Mouse (Mus musculus) forebrain, embryonic 14.5 days (tissue): ENCODE results near the gene Zfp330. TPM values are rescaled to one million over a fixed set of nuclear protein-coding genes. Genes with fewer than 3 reads are reported as not detected.

Experiments
- ATAC-seq: fragments of 200-750 bp; cut with Nextera tagmentation; 2 replicates; pipeline ENCODE4 v1.8.0; 2017; ENCODE audit warnings: mild to moderate bottlenecking, moderate library complexity
- DNase-seq: peaks from one replicate; pipeline ENCODE4 v3.0.0-alpha.2; 2015; ENCODE audit warnings: low spot score
- H3K27ac ChIP-seq: fragments of 300-500 bp; sonication (generic); 2 replicates; pipeline ENCODE4 v1.5.1; 2014; ENCODE audit warnings: low read depth, mild to moderate bottlenecking, control low read depth, low read length, moderate library complexity
- H3K27me3 ChIP-seq: fragments of 300-500 bp; sonication (generic); replicated peaks from 2 replicates; pipeline ENCODE4 v1.6.1; 2014; ENCODE audit warnings: low read length, control low read depth, mixed read lengths; ENCODE audit not compliant: control insufficient read depth, insufficient read depth
- H3K36me3 ChIP-seq: fragments of 300-500 bp; sonication (generic); 2 replicates; pipeline ENCODE4 v1.6.1; 2014; ENCODE audit warnings: low read length, control low read depth; ENCODE audit not compliant: control insufficient read depth, insufficient read depth
- H3K4me1 ChIP-seq: fragments of 300-500 bp; sonication (generic); 2 replicates; pipeline ENCODE4 v1.6.1; 2014; ENCODE audit warnings: antibody characterized with exemption, low read length, control low read depth; ENCODE audit not compliant: control insufficient read depth, insufficient read depth
- H3K4me2 ChIP-seq: fragments of 300-500 bp; sonication (generic); 2 replicates; pipeline ENCODE4 v1.6.1; 2014; ENCODE audit warnings: mild to moderate bottlenecking, control low read depth, low read length
- H3K4me3 ChIP-seq: fragments of 300-500 bp; sonication (generic); 2 replicates; pipeline ENCODE4 v1.5.1; 2014; ENCODE audit warnings: low read depth, low read length, control low read depth
- H3K9ac ChIP-seq: fragments of 300-500 bp; sonication (generic); 2 replicates; pipeline ENCODE4 v1.6.1; 2014; ENCODE audit warnings: mild to moderate bottlenecking, low read length, control low read depth, moderate library complexity
- H3K9me3 ChIP-seq: fragments of 300-500 bp; sonication (generic); replicated peaks from 2 replicates; pipeline ENCODE4 v1.6.1; 2016; ENCODE audit warnings: low read length, control low read depth, mixed read lengths; ENCODE audit not compliant: control insufficient read depth
- WGBS: fragments of 180-500 bp; shearing (Covaris S2); extraction: QIAGEN DNeasy Blood & Tissue Kit; methylation state at CpG from one replicate; pipeline ENCODE4 v1.1.7; 2014; 5-methylcytosine and 5-hydroxymethylcytosine counted together
- polyA plus RNA-seq: library from polyadenylated mRNA; unstranded; fragments of >200 nt; fragmentation: Nextera tagmentation; extraction: Ambion mirVana; gene quantifications from 2 replicates; pipeline ENCODE4 v1.2.1, GENCODE M21; 2014

The Zfp330 gene
- 81.6 and 84.2 TPM in 2 replicates for polyA plus RNA-seq

GRCm38 (mm10) chr8:82774093-82774422, at the start of gene Zfp330:
Zfp330 (minus strand) TSS chr8:82774160.
- Histone ChIP-seq H3K27me3 (no peaks in the 10 kb centered on the region), H3K9ac (peak within 1 kb of the TSS; percentile 85), H3K4me3 (peak within 1 kb of the TSS; percentile 80), H3K4me2 (peak within 1 kb of the TSS; percentile 89), H3K9me3 (no peaks in the 10 kb centered on the region), H3K4me1 (peaks cover 8% of the 10 kb centered on the region; the same call in 1 of the 2 replicates), H3K36me3 (peaks cover 27% of the 10 kb centered on the region), H3K27ac (peak within 1 kb of the TSS; percentile 70)
- peak; percentile 100 for ATAC-seq
- DNase-seq: peak; percentile 97
- WGBS: under 1% methylated on average over 16 of the region's 16 CpGs

- H3K4me3 ChIP-seq: no peak overlapping the region
- no peak for DNase-seq
- no peak overlapping the region for H3K9ac ChIP-seq
- H3K27me3 ChIP-seq: no peaks in the 10 kb centered on the region
- H3K27ac ChIP-seq: no peak overlapping the region
- H3K4me1 ChIP-seq: peaks cover 7% of the 10 kb centered on the region; the same call in 1 of the 2 replicates
- H3K36me3 ChIP-seq: no peaks in the 10 kb centered on the region
- 93% methylated on average over 3 of the region's 3 CpGs for WGBS
- no peak overlapping the region for H3K4me2 ChIP-seq
- no peak for ATAC-seq
- no peaks in the 10 kb centered on the region for H3K9me3 ChIP-seq
These were observed 4.0 kb upstream of the Zfp330 start for GRCm38 (mm10) chr8:82777945-82778344.

GRCm38 (mm10) chr8:82777406-82777805, 3.4 kb upstream of the Zfp330 start:
- Histone ChIP-seq H3K4me1 (peaks cover 8% of the 10 kb centered on the region; the same call in 1 of the 2 replicates), H3K9me3 (no peaks in the 10 kb centered on the region), H3K27me3 (no peaks in the 10 kb centered on the region), H3K4me2 (no peak overlapping the region), H3K27ac (no peak overlapping the region), H3K36me3 (peaks cover 2% of the 10 kb centered on the region; the same call in 1 of the 2 replicates), H3K9ac (no peak overlapping the region), H3K4me3 (no peak overlapping the region)
- DNase-seq (no peak), ATAC-seq (no peak)
- 87% methylated on average over 3 of the region's 3 CpGs for WGBS

- Histone ChIP-seq H3K4me2 (peak overlapping the region; percentile 89), H3K36me3 (peaks cover 27% of the 10 kb centered on the region), H3K4me1 (peaks cover 8% of the 10 kb centered on the region; the same call in 1 of the 2 replicates), H3K9ac (peak overlapping the region; percentile 85), H3K27me3 (no peaks in the 10 kb centered on the region), H3K27ac (no peak overlapping the region), H3K4me3 (peak overlapping the region; percentile 80), H3K9me3 (no peaks in the 10 kb centered on the region)
- DNase-seq: no peak
- WGBS: 55% methylated on average over 6 of the region's 6 CpGs
- peak; percentile 60 for ATAC-seq
These were observed 522 bp upstream of the Zfp330 start for GRCm38 (mm10) chr8:82774482-82774881.

- Histone ChIP-seq H3K36me3 (peaks cover 31% of the 10 kb centered on the region), H3K27ac (peak overlapping the region; percentile 70), H3K9me3 (no peaks in the 10 kb centered on the region), H3K4me2 (peak overlapping the region; percentile 89), H3K27me3 (no peaks in the 10 kb centered on the region), H3K4me1 (peaks cover 8% of the 10 kb centered on the region; the same call in 1 of the 2 replicates), H3K9ac (peak overlapping the region; percentile 85), H3K4me3 (peak overlapping the region; percentile 80)
- WGBS: 6% methylated on average over 35 of the region's 35 CpGs
- ATAC-seq (no peak; the same call in 1 of the 2 replicates), DNase-seq (peak; percentile 2)
These were observed 448 bp downstream of the Zfp330 start for GRCm38 (mm10) chr8:82773332-82774092.

- no peak for DNase-seq
- WGBS: 93% methylated on average over 3 of the region's 3 CpGs
- Histone ChIP-seq H3K4me2 (no peak overlapping the region), H3K36me3 (peaks cover 53% of the 10 kb centered on the region), H3K9me3 (no peaks in the 10 kb centered on the region), H3K9ac (no peak overlapping the region), H3K4me1 (peaks cover 8% of the 10 kb centered on the region; the same call in 1 of the 2 replicates), H3K27me3 (no peaks in the 10 kb centered on the region), H3K27ac (no peak overlapping the region), H3K4me3 (no peak overlapping the region)
- no peak for ATAC-seq
These were observed 3.1 kb downstream of the Zfp330 start for GRCm38 (mm10) chr8:82770886-82771285.

- H3K4me1 ChIP-seq: no peaks in the 10 kb centered on the region
- H3K4me2 ChIP-seq: no peak overlapping the region
- H3K27ac ChIP-seq: no peak overlapping the region
- H3K27me3 ChIP-seq: no peaks in the 10 kb centered on the region
- DNase-seq: no peak
- no peaks in the 10 kb centered on the region for H3K9me3 ChIP-seq
- H3K36me3 ChIP-seq: peaks cover 25% of the 10 kb centered on the region
- WGBS: 59% methylated on average over 2 of the region's 2 CpGs
- no peak overlapping the region for H3K4me3 ChIP-seq
- ATAC-seq: no peak
- no peak overlapping the region for H3K9ac ChIP-seq
These were observed 14.9 kb downstream of the Zfp330 start for GRCm38 (mm10) chr8:82759071-82759470.

- DNase-seq (no peak), ATAC-seq (no peak)
- Histone ChIP-seq H3K9me3 (no peaks in the 10 kb centered on the region), H3K4me2 (no peak overlapping the region), H3K9ac (no peak overlapping the region), H3K27me3 (no peaks in the 10 kb centered on the region), H3K27ac (no peak overlapping the region), H3K36me3 (no peaks in the 10 kb centered on the region), H3K4me1 (no peaks in the 10 kb centered on the region), H3K4me3 (no peak overlapping the region)
- 93% methylated on average over 14 of the region's 14 CpGs for WGBS
These were observed 19.0 kb downstream of the Zfp330 start for GRCm38 (mm10) chr8:82754946-82755345.

GRCm38 (mm10) chr8:82746617-82747016, 27.3 kb downstream of the Zfp330 start:
- H3K4me3 ChIP-seq: no peak overlapping the region
- no peaks in the 10 kb centered on the region for H3K36me3 ChIP-seq
- H3K9me3 ChIP-seq: no peaks in the 10 kb centered on the region
- no peak for DNase-seq
- H3K4me1 ChIP-seq: no peaks in the 10 kb centered on the region
- no peaks in the 10 kb centered on the region for H3K27me3 ChIP-seq
- no peak overlapping the region for H3K4me2 ChIP-seq
- no peak overlapping the region for H3K9ac ChIP-seq
- no peak overlapping the region for H3K27ac ChIP-seq
- ATAC-seq: no peak
